Mouse (Mus musculus) stomach, embryonic 14.5 days (tissue): ENCODE data around the gene Ankrd54. TPM values are rescaled to one million over a fixed set of nuclear protein-coding genes. Genes with fewer than 3 reads are reported as not detected.
A peak's percentile ranks its signal among the peaks of the same experiment; 100 is the strongest.

ENCODE experiments used
- ATAC-seq: fragments of 200-750 bp; cut with Nextera tagmentation; 2 replicates; pipeline ENCODE4 v1.8.0; 2017; ENCODE audit warnings: low read depth, moderate TSS enrichment; ENCODE audit not compliant: insufficient number of reproducible peaks, insufficient read depth, low FRiP score
- H3K27ac ChIP-seq: fragments of 300-500 bp; sonication (generic); 2 replicates; pipeline ENCODE4 v1.5.1; 2014; ENCODE audit warnings: mild to moderate bottlenecking, low read length, moderate library complexity, mixed read lengths
- H3K27me3 ChIP-seq: fragments of 300-500 bp; sonication (generic); 2 replicates; pipeline ENCODE4 v1.6.1; 2014; ENCODE audit warnings: low read length, control low read depth, mixed read lengths; ENCODE audit not compliant: control insufficient read depth, insufficient read depth
- H3K36me3 ChIP-seq: fragments of 300-500 bp; sonication (generic); 2 replicates; pipeline ENCODE4 v1.6.1; 2014; ENCODE audit warnings: mild to moderate bottlenecking, control low read depth, low read length, moderate library complexity, mixed read lengths; ENCODE audit not compliant: control insufficient read depth, insufficient read depth
- H3K4me1 ChIP-seq: fragments of 300-500 bp; sonication (generic); 2 replicates; pipeline ENCODE4 v1.6.1; 2014; ENCODE audit warnings: low read length, control low read depth, mixed read lengths; ENCODE audit not compliant: control insufficient read depth, insufficient read depth
- H3K4me2 ChIP-seq: fragments of 300-500 bp; sonication (generic); replicated peaks from 2 replicates; pipeline ENCODE4 v1.6.1; 2014; ENCODE audit warnings: low read depth, low read length, control low read depth
- H3K4me3 ChIP-seq: fragments of 300-500 bp; sonication (generic); 2 replicates; pipeline ENCODE4 v1.5.1; 2014; ENCODE audit warnings: low read depth, low read length, control low read depth
- H3K9ac ChIP-seq: fragments of 300-500 bp; sonication (generic); replicated peaks from 2 replicates; pipeline ENCODE4 v1.6.1; 2014; ENCODE audit warnings: low read depth, mild to moderate bottlenecking, control low read depth, low read length, moderate library complexity, mixed read lengths
- H3K9me3 ChIP-seq: fragments of 300-500 bp; sonication (generic); 2 replicates; pipeline ENCODE4 v1.6.1; 2016; ENCODE audit warnings: low read depth, low read length, control low read depth; ENCODE audit not compliant: control insufficient read depth
- WGBS: fragments of 180-500 bp; shearing (Covaris S2); extraction: QIAGEN DNeasy Blood & Tissue Kit; methylation state at CpG from one replicate; pipeline ENCODE4 v1.1.7; 2014; 5-methylcytosine and 5-hydroxymethylcytosine counted together
- polyA plus RNA-seq: library from polyadenylated mRNA; unstranded; fragments of >200 nt; fragmentation: Nextera tagmentation; extraction: Ambion mirVana; gene quantifications from 2 replicates; pipeline ENCODE4 v1.2.1, GENCODE M21; 2014

The Ankrd54 gene
- polyA plus RNA-seq, 1 experiment from 2014 or later, result 44.1 TPM

DNA sequence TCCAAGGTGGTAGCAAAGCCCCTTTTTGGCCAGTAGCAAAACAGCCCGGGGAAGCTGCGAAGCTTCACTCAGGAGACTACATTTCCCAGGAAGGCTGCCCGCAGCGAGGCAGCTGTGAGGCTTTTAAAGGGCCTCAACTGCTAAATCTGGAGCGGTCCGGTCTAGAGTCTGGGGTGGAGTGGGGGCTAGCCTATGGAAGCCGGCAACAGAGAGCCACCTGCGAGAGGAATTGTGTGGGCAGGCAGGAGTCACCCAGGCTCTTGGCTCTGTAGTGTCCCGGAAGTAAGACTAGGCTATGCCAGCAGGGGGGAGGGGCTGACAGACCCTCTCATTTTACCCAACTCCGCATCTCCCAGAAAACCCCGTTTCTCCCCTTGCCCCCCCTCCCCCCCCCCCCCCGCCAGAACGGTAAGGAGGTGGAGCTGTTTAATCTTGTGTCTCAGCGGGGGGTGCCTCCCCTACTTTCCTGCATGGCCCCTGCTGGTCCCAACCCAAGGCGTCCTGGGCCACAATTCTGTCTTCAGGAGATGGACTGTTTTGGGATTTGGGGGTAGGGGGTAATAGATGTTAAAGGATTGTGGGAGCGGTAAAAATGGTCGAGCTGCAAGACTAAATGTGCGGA, 36.9 kb downstream of the Ankrd54 start:
- H3K4me2 ChIP-seq, result peak overlapping the region; percentile 36
- H3K27me3 ChIP-seq, result no peaks in the 10 kb centered on the region
- no peak for ATAC-seq
- peaks cover 19% of the 10 kb centered on the region; the same call in 1 of the 2 replicates for H3K4me1 ChIP-seq
- H3K27ac ChIP-seq, result no peak overlapping the region
- H3K9me3 ChIP-seq, result no peaks in the 10 kb centered on the region
- WGBS, result 8% methylated on average over 17 of the region's 18 CpGs
- no peak overlapping the region; the same call in 1 of the 2 replicates for H3K4me3 ChIP-seq
- no peaks in the 10 kb centered on the region for H3K36me3 ChIP-seq
- H3K9ac ChIP-seq, result no peak overlapping the region

- ATAC-seq, result no peak
Observed at GRCm38 (mm10) chr15:79023366-79023765, 39.3 kb downstream of the Ankrd54 start.

DNA sequence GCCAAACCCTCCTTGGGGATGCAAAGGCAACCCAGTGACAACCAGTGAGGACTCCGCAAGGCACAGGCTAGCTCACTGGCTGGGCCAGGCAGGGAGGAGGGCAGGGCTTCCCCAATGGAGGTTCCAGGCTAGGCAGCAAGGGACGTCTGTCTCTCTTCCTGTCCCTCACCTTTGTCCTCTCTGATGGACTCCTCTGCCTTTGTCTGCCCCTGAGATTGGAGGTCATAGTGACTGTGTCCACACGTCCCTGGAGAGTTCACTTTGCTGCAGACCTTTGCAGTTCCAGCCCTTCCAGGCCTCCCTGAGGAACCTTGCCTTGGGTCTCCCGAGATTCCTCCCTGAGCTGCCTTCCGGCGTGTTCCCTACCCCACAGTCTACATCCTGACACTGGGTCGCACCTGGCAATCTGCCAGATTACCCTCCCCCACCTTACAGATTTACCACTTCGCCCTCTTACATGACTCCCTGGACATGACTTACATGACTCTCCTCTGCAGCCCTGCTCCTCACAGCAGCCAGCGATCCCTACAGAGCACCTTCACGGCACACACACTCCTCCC, 39.9 kb downstream of the Ankrd54 start:
- Histone ChIP-seq H3K9me3 (no peaks in the 10 kb centered on the region), H3K4me3 (no peak overlapping the region), H3K4me1 (peaks cover 25% of the 10 kb centered on the region; the same call in 1 of the 2 replicates), H3K36me3 (no peaks in the 10 kb centered on the region), H3K9ac (no peak overlapping the region), H3K27ac (no peak overlapping the region), H3K4me2 (no peak overlapping the region), H3K27me3 (no peaks in the 10 kb centered on the region)
- 52% methylated on average over 10 of the region's 10 CpGs for WGBS
- ATAC-seq, result no peak

More at GRCm38 (mm10) chr15:79023366-79023765, 39.3 kb downstream of the Ankrd54 start:
- H3K4me1 ChIP-seq, result peaks cover 22% of the 10 kb centered on the region; the same call in 1 of the 2 replicates
- H3K36me3 ChIP-seq, result no peaks in the 10 kb centered on the region
- H3K9me3 ChIP-seq, result no peaks in the 10 kb centered on the region
- 23% methylated on average over 1 of the region's 1 CpGs for WGBS
- H3K27ac ChIP-seq, result no peak overlapping the region
- H3K9ac ChIP-seq, result no peak overlapping the region
- no peak overlapping the region for H3K4me2 ChIP-seq
- H3K4me3 ChIP-seq, result no peak overlapping the region
- H3K27me3 ChIP-seq, result no peaks in the 10 kb centered on the region

DNA sequence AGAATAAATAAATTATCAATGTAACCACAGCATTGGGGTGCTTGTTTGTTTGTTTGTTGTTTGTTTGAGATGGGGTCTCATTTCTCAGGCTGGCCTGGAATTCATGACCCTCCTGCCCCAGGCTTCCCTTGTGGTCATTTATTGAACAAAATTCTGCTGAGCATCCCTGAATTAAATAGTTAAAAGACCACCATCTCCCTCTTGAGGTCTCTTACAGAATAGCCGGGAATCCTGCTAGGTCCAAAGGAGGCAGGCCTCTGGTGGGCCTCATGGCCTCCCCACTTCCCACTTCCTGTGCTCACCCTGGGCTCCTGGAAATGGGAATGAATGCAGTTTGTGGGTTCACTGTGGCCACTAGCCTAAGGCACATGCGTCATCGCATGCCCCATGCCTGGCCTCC, 43.8 kb downstream of the Ankrd54 start:
- no peak overlapping the region for H3K4me2 ChIP-seq
- WGBS, result 53% methylated on average over 3 of the region's 3 CpGs

DNA sequence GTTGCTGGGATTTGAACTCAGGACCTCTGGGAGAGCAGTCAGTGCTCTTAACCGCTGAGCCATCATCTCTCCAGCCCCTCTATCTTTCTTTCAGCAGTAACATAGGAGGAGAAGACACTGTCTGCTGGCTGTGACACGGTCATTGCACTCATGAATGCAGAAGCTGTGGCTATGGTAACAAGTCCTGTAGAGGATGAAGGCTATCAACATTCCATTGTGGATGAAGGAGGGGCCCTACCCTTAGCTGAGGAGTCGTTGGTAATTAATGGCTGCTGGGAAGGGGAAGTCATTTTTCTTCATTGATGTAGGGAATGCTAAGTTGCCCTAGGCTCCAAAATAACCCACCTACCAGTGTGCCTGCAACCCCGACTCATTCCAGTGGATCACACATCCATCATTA, 44.5 kb downstream of the Ankrd54 start:
- no peaks in the 10 kb centered on the region for H3K27me3 ChIP-seq
- H3K9ac ChIP-seq, result no peak overlapping the region
- no peak for ATAC-seq
- 19% methylated on average over 4 of the region's 4 CpGs for WGBS
- no peaks in the 10 kb centered on the region for H3K9me3 ChIP-seq
- H3K4me3 ChIP-seq, result no peak overlapping the region
- no peaks in the 10 kb centered on the region for H3K36me3 ChIP-seq
- peaks cover 12% of the 10 kb centered on the region; the same call in 1 of the 2 replicates for H3K4me1 ChIP-seq
- no peak overlapping the region for H3K27ac ChIP-seq
- no peak overlapping the region for H3K4me2 ChIP-seq

More for the DNA sequence above, 43.8 kb downstream of the Ankrd54 start:
- Histone ChIP-seq H3K4me1 (peaks cover 12% of the 10 kb centered on the region; the same call in 1 of the 2 replicates), H3K9me3 (no peaks in the 10 kb centered on the region), H3K27me3 (no peaks in the 10 kb centered on the region), H3K9ac (no peak overlapping the region), H3K36me3 (no peaks in the 10 kb centered on the region), H3K27ac (no peak overlapping the region), H3K4me3 (no peak overlapping the region)
- ATAC-seq, result no peak

DNA sequence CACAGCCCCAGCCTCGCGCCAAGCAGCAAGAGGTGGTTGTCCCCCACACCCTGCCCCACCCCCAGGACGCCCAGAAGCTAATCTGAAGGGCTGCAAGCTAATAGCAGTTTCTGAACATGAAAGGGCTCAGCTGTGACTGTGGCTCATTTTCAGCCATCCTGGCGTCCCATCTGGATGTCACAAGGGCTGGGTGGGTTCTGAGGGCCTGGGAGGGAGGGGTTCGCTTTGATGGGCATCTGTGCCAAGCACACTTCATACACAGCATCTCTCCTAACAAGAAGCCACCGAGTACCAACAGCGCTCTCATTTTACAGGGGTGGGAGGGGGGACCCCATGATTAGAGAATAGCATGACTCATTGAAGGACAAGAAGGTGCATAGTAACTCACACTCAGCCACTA, 49.3 kb downstream of the Ankrd54 start:
- 65% methylated on average over 7 of the region's 7 CpGs for WGBS

GRCm38 (mm10) chr15:79011550-79011949, 51.1 kb downstream of the Ankrd54 start:
- H3K27ac ChIP-seq, result no peak overlapping the region; the same call in 1 of the 2 replicates
- H3K4me2 ChIP-seq, result no peak overlapping the region
- no peaks in the 10 kb centered on the region for H3K4me1 ChIP-seq
- H3K9me3 ChIP-seq, result no peaks in the 10 kb centered on the region
- ATAC-seq, result no peak
- H3K27me3 ChIP-seq, result no peaks in the 10 kb centered on the region
- H3K4me3 ChIP-seq, result no peak overlapping the region
- H3K9ac ChIP-seq, result no peak overlapping the region
- H3K36me3 ChIP-seq, result peaks cover 6% of the 10 kb centered on the region
- WGBS, result 51% methylated on average over 10 of the region's 10 CpGs

More for the DNA sequence above, 49.3 kb downstream of the Ankrd54 start:
- ATAC-seq, result no peak
- H3K36me3 ChIP-seq, result no peaks in the 10 kb centered on the region
- H3K27ac ChIP-seq, result no peak overlapping the region
- 0 out of 2 replicates have a peak, but pooled peaks cover 3% of the 10 kb centered on the region for H3K4me1 ChIP-seq
- H3K9me3 ChIP-seq, result no peaks in the 10 kb centered on the region
- H3K9ac ChIP-seq, result no peak overlapping the region
- H3K4me2 ChIP-seq, result no peak overlapping the region
- H3K27me3 ChIP-seq, result no peaks in the 10 kb centered on the region
- no peak overlapping the region for H3K4me3 ChIP-seq

DNA sequence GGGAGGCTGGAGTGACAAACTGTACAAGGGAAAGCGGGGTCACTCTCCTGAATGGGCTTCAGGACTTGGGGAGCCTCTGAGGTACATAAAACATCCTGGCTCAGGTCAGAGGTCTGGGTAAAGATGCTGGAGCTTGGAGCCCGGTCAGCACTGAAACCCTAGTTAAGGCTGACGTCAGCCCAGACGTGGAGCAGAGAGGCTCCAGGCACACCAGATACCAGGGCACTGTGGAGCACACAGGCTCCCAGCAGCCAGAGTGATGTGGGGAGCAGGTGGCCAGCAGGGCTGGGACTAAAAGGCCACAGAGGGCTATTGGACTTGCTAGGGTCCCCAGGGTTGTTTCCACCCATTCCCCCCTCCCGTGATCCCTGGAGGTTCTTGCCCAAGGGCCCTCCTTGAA, 53.0 kb downstream of the Ankrd54 start:
- H3K27me3 ChIP-seq, result no peaks in the 10 kb centered on the region
- no peak for ATAC-seq
- H3K36me3 ChIP-seq, result peaks cover 20% of the 10 kb centered on the region
- no peak overlapping the region for H3K27ac ChIP-seq
- no peak overlapping the region for H3K9ac ChIP-seq
- H3K4me2 ChIP-seq, result no peak overlapping the region
- H3K9me3 ChIP-seq, result no peaks in the 10 kb centered on the region
- H3K4me3 ChIP-seq, result no peak overlapping the region
- no peaks in the 10 kb centered on the region for H3K4me1 ChIP-seq
- 60% methylated on average over 5 of the region's 5 CpGs for WGBS
